Mouse (Mus musculus) embryonic facial prominence, embryonic 15.5 days (tissue): ENCODE data around the gene Zfand2a. TPM values are rescaled to one million over a fixed set of nuclear protein-coding genes. Genes with fewer than 3 reads are reported as not detected.

ENCODE experiments used
- ATAC-seq: fragments of 200-750 bp; cut with Nextera tagmentation; 2 replicates; pipeline ENCODE4 v1.8.0; 2017; ENCODE audit warnings: low read depth, moderate TSS enrichment; ENCODE audit not compliant: insufficient number of reproducible peaks, low FRiP score, low TSS enrichment
- H3K27ac ChIP-seq: fragments of 300-500 bp; sonication (generic); replicated peaks from 2 replicates; pipeline ENCODE4 v1.5.1; 2015; ENCODE audit warnings: mild to moderate bottlenecking, inconsistent platforms
- H3K27me3 ChIP-seq: fragments of 300-500 bp; sonication (generic); 2 replicates; pipeline ENCODE4 v1.6.1; 2015; ENCODE audit warnings: inconsistent platforms
- H3K36me3 ChIP-seq: fragments of 300-500 bp; sonication (generic); 2 replicates; pipeline ENCODE4 v1.6.1; 2015; ENCODE audit warnings: mild to moderate bottlenecking, inconsistent platforms
- H3K4me1 ChIP-seq: fragments of 300-500 bp; sonication (generic); 2 replicates; pipeline ENCODE4 v1.6.1; 2015; ENCODE audit warnings: inconsistent platforms
- H3K4me2 ChIP-seq: fragments of 300-500 bp; sonication (generic); replicated peaks from 2 replicates; pipeline ENCODE4 v1.6.1; 2015; ENCODE audit warnings: mild to moderate bottlenecking, inconsistent platforms
- H3K4me3 ChIP-seq: fragments of 300-500 bp; sonication (generic); replicated peaks from 2 replicates; pipeline ENCODE4 v1.5.1; 2015; ENCODE audit warnings: mild to moderate bottlenecking, inconsistent platforms
- H3K9ac ChIP-seq: fragments of 300-500 bp; sonication (generic); 2 replicates; pipeline ENCODE4 v1.6.1; 2015; ENCODE audit warnings: inconsistent platforms
- H3K9me3 ChIP-seq: fragments of 300-500 bp; sonication (generic); replicated peaks from 2 replicates; pipeline ENCODE4 v1.6.1; 2016; ENCODE audit warnings: inconsistent platforms
- WGBS: fragments of 180-500 bp; shearing (Covaris S2); methylation state at CpG from one replicate; pipeline ENCODE4 v1.1.7; 2015; 5-methylcytosine and 5-hydroxymethylcytosine counted together
- polyA plus RNA-seq: library from polyadenylated mRNA; unstranded; fragments of >200 nt; fragmentation: Nextera tagmentation; extraction: Ambion mirVana; gene quantifications from 2 replicates; pipeline ENCODE4 v1.2.1, GENCODE M21; 2015

The Zfand2a gene
- polyA plus RNA-seq = 10.2 and 14.6 TPM in 2 replicates

DNA sequence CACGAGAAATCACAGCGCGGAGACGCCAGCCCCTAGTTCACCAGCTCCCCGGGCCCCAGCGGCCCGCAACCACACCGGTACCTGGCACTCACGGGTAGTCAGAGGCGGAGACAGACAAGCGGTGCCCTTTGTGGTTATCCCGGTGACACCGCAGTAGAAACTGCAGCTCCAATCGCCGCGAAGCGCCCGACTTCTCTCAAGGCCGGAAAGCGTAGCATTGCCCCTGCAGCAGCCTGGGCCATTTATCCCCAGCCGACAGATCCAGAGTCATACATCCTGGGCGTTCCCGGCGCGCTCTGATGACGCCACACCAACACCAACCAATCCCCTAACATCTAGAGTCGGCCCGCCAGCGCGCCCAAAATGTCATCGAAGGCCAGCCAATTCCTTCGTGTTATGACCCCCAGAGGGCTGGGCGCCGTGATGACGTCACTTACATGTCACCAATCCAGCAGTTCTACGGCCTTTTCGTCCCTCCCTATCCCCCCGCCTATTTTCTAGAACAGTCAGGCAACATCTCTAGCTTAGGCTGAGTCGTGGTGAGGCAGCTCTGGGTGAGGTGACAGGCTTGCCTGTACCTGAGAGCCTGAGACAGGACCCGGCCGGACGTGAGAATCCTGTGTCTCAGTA, at the start of gene Zfand2a:
Gene Zfand2a (minus strand): TSS at position 365 of the 630 bp plus-strand sequence.
- Histone ChIP-seq H3K9me3 (no peaks in the 10 kb centered on the region; the same call in 1 of the 2 replicates), H3K4me1 (peaks cover 15% of the 10 kb centered on the region), H3K4me3 (peak within 1 kb of the TSS; percentile 98), H3K9ac (peak within 1 kb of the TSS; percentile 81), H3K27ac (peak within 1 kb of the TSS; percentile 79), H3K27me3 (no peaks in the 10 kb centered on the region), H3K4me2 (peak within 1 kb of the TSS; percentile 83), H3K36me3 (peaks cover 31% of the 10 kb centered on the region)
- WGBS = under 1% methylated on average over 42 of the region's 42 CpGs
- ATAC-seq = peak; percentile 98

DNA sequence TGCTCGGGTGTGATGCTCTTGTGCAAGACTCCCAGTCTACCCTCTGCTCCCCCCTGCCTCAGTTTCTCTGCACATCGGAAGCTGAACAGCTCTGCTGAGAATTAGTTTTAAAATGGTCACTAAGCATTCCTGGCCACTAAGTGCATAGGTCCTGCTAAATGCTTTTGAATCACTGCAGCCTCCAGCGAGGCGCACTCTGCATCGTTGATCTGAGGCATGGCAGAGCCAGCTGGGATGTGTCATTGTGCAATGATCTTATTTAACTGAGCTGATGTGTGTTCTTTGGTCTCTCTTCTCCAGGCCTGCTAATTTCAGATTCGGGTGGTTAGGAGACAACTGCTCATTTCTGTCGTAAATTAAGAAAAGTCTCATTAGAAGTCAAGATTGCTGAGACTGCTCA, 44.5 kb upstream of the Zfand2a start:
- H3K27ac ChIP-seq = no peak overlapping the region
- 61% methylated on average over 7 of the region's 7 CpGs for WGBS
- H3K9me3 ChIP-seq = no peaks in the 10 kb centered on the region
- no peak overlapping the region for H3K4me3 ChIP-seq
- no peak overlapping the region for H3K4me2 ChIP-seq
- H3K4me1 ChIP-seq = no peaks in the 10 kb centered on the region
- ATAC-seq = no peak
- no peaks in the 10 kb centered on the region for H3K36me3 ChIP-seq
- peaks cover 48% of the 10 kb centered on the region for H3K27me3 ChIP-seq
- H3K9ac ChIP-seq = no peak overlapping the region

- Histone ChIP-seq H3K4me1 (peaks cover 5% of the 10 kb centered on the region; the same call in 1 of the 2 replicates), H3K4me2 (no peak overlapping the region)
Observed at GRCm38 (mm10) chr5:139521987-139522386, 37.6 kb upstream of the Zfand2a start.

GRCm38 (mm10) chr5:139520069-139520834, 35.9 kb upstream of the Zfand2a start:
- H3K4me3 ChIP-seq = no peak overlapping the region
- ATAC-seq = no peak
- H3K36me3 ChIP-seq = no peaks in the 10 kb centered on the region
- peaks cover 13% of the 10 kb centered on the region; the same call in 1 of the 2 replicates for H3K4me1 ChIP-seq
- peaks cover 5% of the 10 kb centered on the region; the same call in 1 of the 2 replicates for H3K27me3 ChIP-seq
- H3K9me3 ChIP-seq = no peaks in the 10 kb centered on the region
- H3K27ac ChIP-seq = no peak overlapping the region
- no peak overlapping the region for H3K4me2 ChIP-seq
- WGBS = 29% methylated on average over 14 of the region's 14 CpGs
- no peak overlapping the region for H3K9ac ChIP-seq

More at GRCm38 (mm10) chr5:139521987-139522386, 37.6 kb upstream of the Zfand2a start:
- Histone ChIP-seq H3K36me3 (no peaks in the 10 kb centered on the region), H3K4me3 (no peak overlapping the region), H3K27me3 (peaks cover 5% of the 10 kb centered on the region; the same call in 1 of the 2 replicates), H3K9me3 (no peaks in the 10 kb centered on the region), H3K27ac (peak overlapping the region; percentile 4; the same call in 1 of the 2 replicates), H3K9ac (no peak overlapping the region)
- no peak for ATAC-seq
- WGBS = 42% methylated on average over 10 of the region's 10 CpGs

DNA sequence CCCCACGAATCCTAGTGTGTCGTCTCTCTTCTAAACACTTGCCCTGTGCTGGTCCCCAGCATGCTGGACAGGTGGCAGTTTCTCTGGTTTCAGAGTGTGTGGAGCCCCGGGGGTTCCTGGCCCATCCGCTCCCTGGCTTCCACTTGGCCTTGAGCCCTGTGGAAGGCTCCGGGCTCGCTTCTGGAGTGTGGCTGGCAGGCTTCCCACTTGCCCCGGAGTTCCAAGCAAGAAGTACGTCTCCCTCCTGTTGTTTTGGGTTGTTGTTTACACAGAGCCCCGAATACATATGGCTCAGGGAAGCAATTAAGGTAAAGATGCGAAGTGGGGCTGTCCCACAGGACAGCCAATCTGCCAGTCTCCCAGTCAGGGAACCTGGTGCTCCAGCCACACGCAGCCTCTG, 31.9 kb upstream of the Zfand2a start:
- Histone ChIP-seq H3K9me3 (0 out of 2 replicates have a peak, but pooled peaks cover 4% of the 10 kb centered on the region), H3K4me3 (no peak overlapping the region), H3K9ac (no peak overlapping the region), H3K36me3 (no peaks in the 10 kb centered on the region), H3K4me1 (peaks cover 8% of the 10 kb centered on the region; the same call in 1 of the 2 replicates), H3K27me3 (no peaks in the 10 kb centered on the region), H3K4me2 (peak overlapping the region; percentile 23), H3K27ac (no peak overlapping the region)
- ATAC-seq = no peak
- WGBS = 20% methylated on average over 11 of the region's 11 CpGs

DNA sequence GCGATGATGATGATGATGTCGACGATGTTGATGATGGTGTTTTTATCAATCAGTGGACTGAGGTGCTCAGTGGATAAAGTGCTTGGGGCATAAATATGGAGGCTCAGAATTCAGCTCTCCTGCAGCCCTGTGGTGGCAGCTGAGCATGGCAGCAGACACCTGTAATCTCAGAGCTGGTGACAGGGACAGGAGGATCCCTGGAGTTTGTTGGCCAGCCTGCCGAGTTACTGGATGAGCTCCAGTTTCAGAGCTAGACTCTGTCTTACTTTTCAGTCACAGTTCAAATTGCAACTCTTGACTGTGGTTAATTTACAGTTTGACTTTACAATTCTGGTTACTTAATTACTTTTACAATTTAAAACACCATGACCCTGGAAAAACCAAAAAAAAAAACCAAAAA, 27.9 kb upstream of the Zfand2a start:
- H3K4me1 ChIP-seq = peaks cover 8% of the 10 kb centered on the region; the same call in 1 of the 2 replicates
- H3K4me2 ChIP-seq = no peak overlapping the region
- H3K4me3 ChIP-seq = no peak overlapping the region
- WGBS = 80% methylated on average over 4 of the region's 4 CpGs
- H3K27me3 ChIP-seq = peaks cover 9% of the 10 kb centered on the region; the same call in 1 of the 2 replicates
- no peak overlapping the region for H3K27ac ChIP-seq
- ATAC-seq = no peak
- 0 out of 2 replicates have a peak, but pooled peaks cover 4% of the 10 kb centered on the region for H3K9me3 ChIP-seq
- no peaks in the 10 kb centered on the region for H3K36me3 ChIP-seq
- H3K9ac ChIP-seq = no peak overlapping the region

- H3K36me3 ChIP-seq = no peaks in the 10 kb centered on the region
- no peak overlapping the region for H3K4me3 ChIP-seq
- H3K27me3 ChIP-seq = peaks cover 12% of the 10 kb centered on the region
- H3K9ac ChIP-seq = no peak overlapping the region
- no peak for ATAC-seq
- H3K27ac ChIP-seq = no peak overlapping the region
- H3K4me2 ChIP-seq = no peak overlapping the region
- H3K4me1 ChIP-seq = 0 out of 2 replicates have a peak, but pooled peaks cover 1% of the 10 kb centered on the region
- 0 out of 2 replicates have a peak, but pooled peaks cover 4% of the 10 kb centered on the region for H3K9me3 ChIP-seq
- WGBS = 15% methylated on average over 17 of the region's 17 CpGs
Observed at GRCm38 (mm10) chr5:139510682-139511366, 26.5 kb upstream of the Zfand2a start.

DNA sequence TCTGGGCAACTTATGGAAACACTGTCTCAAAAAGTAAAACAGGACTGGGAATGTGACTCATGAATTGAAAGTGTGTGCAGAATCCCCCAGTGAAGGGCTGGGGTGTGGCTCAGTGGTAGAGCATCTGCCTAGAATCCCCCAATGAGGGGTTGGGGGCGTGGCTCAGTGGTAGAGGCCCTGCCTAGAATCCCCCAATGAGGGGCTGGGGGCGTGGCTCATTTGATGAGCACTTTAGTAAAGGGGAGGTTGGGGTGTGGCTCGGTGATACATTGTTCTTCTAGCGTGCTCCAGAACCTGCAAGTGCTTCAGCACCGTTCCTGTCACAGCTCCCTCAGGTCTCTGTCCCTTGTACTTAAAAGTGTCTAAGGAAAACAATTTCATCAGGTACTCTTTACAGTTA, 21.9 kb upstream of the Zfand2a start:
- Histone ChIP-seq H3K27me3 (peaks cover 21% of the 10 kb centered on the region), H3K9me3 (no peaks in the 10 kb centered on the region), H3K27ac (no peak overlapping the region), H3K4me3 (no peak overlapping the region), H3K4me1 (no peaks in the 10 kb centered on the region), H3K4me2 (no peak overlapping the region), H3K9ac (no peak overlapping the region), H3K36me3 (no peaks in the 10 kb centered on the region)
- ATAC-seq = no peak
- 17% methylated on average over 5 of the region's 5 CpGs for WGBS

- no peak overlapping the region for H3K4me2 ChIP-seq
- H3K27ac ChIP-seq = no peak overlapping the region
- H3K4me3 ChIP-seq = no peak overlapping the region
- 0 out of 2 replicates have a peak, but pooled peaks have one; percentile 15 for ATAC-seq
- 4% methylated on average over 12 of the region's 14 CpGs for WGBS
- peaks cover 12% of the 10 kb centered on the region for H3K27me3 ChIP-seq
- no peaks in the 10 kb centered on the region for H3K4me1 ChIP-seq
- H3K9me3 ChIP-seq = no peaks in the 10 kb centered on the region
- H3K9ac ChIP-seq = no peak overlapping the region
- H3K36me3 ChIP-seq = no peaks in the 10 kb centered on the region
Observed at GRCm38 (mm10) chr5:139505073-139505606, 20.8 kb upstream of the Zfand2a start.

- 80% methylated on average over 14 of the region's 14 CpGs for WGBS
- H3K4me3 ChIP-seq = no peak overlapping the region
- no peak for ATAC-seq
- peaks cover 12% of the 10 kb centered on the region for H3K27me3 ChIP-seq
- no peaks in the 10 kb centered on the region for H3K4me1 ChIP-seq
- no peak overlapping the region for H3K9ac ChIP-seq
- no peaks in the 10 kb centered on the region for H3K9me3 ChIP-seq
- no peak overlapping the region for H3K4me2 ChIP-seq
- H3K36me3 ChIP-seq = no peaks in the 10 kb centered on the region
- H3K27ac ChIP-seq = no peak overlapping the region
Observed at GRCm38 (mm10) chr5:139502281-139502680, 17.9 kb upstream of the Zfand2a start.
